Mouse (Mus musculus) 3T3-L1 (cell line): ENCODE measurements around the gene Dennd2c.
"Not testable (repeated sequence)": the region's sequence is repeated elsewhere in the genome, so short reads cannot be mapped to it uniquely, and the experiment has no call there.

Experiments
- DNase-seq: peaks from one replicate; pipeline ENCODE4 v3.0.0-alpha.2; 2015; ENCODE audit warnings: low read depth, low spot score

The Dennd2c gene

DNA sequence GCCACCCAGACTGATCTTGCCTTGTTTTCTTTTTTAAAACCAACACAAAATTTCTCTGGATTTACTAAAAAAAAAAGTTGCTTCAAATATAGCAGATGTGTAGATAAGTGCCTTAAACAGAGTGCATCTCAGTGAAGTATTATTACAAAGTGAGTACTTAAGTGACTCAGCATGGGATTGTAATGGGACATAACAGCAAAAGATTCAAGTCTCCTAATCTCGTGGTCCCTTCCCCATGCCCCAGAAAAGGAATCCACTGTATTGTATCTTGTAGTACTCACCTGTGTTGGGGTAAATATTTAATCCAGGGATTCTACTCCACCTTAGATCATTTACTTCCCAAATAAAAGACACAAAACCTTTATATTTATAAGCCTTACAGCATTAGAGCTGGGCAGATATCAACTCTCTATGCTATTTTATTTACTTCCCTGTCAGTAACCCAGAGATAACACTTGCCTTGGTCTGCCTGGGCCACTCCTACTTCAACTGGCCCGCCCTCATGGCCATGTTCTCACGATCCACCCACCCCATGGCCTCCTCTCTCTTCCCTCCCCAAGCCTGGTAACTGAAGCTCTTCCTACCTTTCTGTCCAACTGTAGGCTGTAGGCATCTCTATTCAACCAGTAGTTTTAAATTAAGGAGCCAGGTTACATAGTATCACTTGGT lies 57.0 kb downstream of the Dennd2c start:
- DNase-seq = no peak

DNA sequence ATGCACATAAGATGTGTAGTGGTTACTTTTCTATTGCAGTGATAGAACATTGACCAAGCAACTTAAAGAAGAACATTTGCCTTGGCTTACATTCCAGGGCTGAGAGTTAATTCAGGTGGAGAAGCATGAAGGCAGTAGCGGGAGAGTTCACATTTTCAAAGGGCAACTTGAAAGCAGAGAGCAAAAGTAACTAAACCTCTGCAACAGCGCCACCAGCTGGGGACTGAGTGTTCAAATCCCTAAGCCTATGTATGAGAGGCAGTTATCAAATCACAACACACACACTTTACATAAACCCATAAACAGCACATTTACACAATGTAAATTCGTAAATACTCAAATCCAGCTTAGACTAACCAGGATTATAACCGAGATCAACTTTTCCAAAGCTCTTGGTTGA lies 67.4 kb downstream of the Dennd2c start:
- peak; percentile 93 for DNase-seq

DNA sequence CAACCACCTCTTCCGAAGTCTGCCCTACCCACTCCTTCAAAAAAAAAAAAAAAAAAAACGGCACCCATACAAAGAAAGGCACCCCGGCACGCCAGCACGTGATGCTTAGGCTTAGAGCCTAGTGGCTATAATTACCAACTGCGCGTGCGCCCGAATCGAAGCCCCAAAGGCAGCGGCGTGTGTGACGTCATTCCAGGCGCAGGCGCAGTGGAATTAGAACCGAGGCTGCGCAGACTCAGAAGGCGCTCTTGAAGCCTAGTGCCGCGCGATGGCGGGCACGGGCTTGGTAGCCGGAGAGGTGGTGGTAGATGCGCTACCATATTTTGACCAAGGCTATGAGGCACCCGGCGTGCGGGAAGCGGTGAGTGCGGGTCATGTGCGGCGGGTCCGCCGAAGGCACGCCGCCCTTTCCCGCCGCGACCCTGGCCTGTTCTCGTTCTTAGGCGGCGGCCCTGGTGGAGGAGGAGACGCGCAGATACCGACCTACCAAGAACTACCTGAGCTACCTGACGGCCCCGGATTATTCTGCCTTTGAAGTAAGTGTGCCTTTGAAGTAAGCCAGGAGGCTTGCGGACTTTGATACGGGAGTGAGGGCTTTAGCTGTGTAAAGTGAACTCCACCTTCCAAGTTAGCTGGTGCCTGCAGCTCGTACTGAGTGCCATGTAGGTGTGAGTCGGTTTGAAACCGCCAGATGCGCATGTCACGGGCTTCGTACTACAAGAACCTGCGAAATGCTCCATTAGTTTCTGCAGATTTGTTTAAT lies 69.3 kb downstream of the Dennd2c start, which contains the start of gene Bcas2:
Bcas2 (plus strand) TSS at position 151 of the 763 bp plus-strand sequence.
- DNase-seq = peak; percentile 99

DNA sequence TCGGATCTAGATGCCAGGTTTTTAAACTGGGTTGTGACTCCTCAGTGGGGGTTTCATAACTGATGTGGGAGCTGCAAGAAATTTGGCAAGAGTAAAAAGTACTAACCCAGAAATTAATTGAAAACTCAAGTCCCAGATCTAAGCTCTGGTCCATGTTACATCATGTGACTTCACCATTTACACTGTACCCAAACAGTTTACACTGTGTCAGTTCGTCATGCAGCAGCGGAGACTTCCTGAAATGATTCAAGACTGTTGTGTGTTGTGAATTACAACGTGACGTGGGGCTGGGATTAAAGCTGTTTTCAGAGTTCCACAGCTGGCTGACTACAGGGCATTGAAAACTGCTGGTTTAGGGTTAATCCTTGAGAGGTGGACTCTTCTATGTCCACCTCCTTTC lies 70.2 kb downstream of the Dennd2c start:
- DNase-seq = peak; percentile 46

DNA sequence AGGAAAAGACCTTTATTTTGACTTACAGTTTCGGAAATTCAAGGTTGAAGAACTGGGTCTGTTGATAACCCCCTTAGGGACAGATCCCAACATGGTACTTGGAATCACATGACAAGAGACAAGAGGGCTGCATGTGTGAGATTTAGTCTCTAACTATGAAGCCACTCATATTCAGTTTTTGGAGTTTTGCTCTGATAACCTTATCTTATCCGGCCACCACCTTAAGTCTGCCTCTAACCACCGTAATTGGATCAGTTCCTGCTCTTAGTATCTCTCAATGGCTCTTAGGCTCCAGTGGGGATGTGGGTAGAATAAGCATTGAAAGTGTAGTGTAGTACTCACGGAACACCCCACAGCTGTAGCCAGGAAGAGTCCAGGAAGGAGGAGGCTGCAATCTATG lies 74.3 kb downstream of the Dennd2c start:
- no peak for DNase-seq

DNA sequence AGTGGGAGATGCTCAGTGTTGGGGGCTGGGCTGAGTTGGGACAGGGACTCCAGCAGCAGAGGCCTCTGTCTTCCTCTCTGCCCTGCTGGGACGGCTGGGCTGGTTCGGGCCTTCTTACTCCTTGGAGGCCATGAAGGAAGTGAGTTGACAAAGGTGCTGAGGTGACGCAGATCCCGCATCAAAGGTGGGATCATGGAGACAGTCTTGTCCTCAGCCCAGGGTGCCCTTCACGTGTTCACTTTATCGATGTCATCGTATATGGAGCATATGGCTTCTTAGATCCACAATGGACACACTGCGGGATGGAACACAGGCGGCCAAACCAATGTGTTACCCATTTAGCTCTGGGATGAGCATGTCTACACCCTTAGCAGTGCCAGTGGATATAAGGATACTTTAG lies 77.1 kb downstream of the Dennd2c start:
- DNase-seq = no peak

DNA sequence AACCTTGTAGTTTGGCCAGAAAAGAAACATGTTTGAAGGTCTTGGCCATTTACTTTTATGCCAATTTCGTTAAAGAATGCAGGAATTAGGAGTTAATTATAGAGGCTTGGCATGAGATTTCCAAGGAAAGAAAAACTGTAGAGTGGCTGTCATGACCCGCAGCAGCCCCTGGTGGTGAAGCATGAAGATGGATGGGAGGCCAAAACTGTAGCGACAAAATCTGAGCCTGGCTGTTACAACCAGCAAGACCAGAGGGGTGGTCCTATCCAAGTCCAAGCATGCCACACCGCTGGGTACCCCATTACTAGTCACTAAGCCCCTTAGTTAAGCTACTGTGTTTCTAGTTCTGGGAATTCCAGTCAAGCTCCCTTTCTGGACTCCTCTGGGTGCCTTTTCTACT lies 78.8 kb downstream of the Dennd2c start:
- DNase-seq = peak; percentile 40

DNA sequence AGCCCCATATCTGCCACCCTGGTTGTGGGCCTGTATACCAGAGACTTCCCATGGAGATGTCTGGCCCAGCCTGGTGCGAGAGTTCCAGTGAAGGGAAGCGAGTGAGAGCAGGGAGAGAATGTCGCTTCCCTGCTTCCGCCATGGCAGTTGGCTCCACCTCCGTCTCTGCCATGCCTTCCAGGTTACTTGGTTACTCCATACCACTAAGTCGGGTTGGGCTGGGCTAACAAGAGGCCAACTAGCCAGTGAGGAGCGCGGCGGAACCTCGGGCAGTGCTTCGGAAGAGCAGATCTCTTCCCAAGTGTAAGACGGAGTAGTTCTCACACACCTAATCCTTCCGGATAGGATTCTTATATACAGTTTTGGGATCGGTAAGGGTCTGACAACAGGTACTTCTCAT lies 80.4 kb downstream of the Dennd2c start:
- no peak for DNase-seq

DNA sequence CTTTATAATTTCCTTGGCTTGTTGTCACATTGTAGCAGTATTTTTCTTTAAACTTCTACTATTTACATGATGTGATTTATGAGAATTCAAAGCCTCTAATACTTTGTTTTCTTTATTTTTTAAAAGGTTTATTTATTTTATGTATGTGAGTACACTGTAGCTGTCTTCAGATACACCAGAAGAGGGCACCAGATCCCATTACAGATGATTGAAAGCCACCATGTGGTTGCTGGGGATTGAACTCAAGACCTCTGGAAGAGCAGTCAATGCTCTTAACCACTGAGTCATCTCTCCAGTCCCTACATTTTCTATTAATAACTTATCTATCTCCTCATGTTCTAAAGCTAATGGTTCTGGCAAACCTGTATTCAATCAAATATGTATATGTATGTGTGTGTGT lies 82.1 kb downstream of the Dennd2c start:
- peak; percentile 60 for DNase-seq

DNA sequence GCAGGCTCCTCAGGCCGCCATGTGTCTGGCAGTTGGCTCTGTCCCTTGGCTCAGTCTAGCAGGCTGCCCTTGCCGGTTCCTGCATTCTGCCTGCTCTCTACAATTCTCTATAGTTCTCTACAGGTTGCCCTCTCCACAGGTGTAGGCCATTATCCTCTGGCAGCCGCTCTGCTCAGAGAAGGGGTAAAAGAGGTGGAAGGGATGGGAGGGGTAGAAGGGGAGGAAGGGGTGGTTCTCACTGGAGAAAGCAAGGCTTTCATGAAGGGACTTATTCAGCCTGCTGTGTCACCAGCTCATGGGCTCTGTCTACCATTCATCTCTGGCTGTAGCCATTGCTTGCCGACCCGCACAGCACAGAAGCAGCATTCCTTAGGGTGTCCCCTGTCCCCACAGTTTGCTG lies 86.0 kb downstream of the Dennd2c start:
- no peak for DNase-seq

DNA sequence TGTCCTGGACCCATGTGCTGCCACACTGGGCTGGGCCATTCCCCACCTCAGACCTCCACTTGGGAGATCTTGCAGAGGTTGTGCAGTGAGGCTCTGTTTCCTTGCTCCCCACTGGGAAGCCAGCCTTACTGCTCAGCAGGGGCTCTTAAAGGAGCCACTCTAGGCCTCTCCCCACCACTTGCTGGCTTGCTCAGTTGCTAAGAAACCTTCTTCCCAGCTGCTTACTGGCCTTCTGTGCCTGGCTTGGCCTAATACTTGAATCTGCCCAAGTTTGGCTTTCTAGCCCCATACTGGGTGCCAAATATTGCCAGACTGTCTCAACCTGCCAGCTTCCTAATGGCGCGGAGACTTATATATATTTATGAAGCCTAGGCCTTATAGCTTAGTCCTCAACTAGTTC lies 86.5 kb downstream of the Dennd2c start:
- DNase-seq = no peak

DNA sequence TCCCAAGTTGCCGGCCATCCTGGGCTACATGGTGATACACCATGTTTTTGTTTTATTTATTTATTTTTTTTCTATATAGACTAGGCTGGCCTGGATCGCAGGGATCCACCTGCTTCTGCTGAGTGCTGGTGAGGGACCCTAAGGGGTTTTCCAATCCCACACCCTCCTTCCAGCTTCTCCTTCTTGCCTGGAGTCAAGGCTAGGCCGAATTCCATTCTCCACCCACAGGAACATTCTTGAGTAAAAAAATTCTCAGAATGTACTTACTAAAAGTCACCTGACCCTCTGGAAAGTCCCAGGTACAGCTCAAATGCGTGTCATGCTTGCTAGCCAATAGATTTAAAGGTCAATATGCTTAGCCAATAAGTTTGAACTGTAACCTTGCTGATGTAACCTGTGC lies 89.8 kb downstream of the Dennd2c start:
- peak; percentile 35 for DNase-seq

DNA sequence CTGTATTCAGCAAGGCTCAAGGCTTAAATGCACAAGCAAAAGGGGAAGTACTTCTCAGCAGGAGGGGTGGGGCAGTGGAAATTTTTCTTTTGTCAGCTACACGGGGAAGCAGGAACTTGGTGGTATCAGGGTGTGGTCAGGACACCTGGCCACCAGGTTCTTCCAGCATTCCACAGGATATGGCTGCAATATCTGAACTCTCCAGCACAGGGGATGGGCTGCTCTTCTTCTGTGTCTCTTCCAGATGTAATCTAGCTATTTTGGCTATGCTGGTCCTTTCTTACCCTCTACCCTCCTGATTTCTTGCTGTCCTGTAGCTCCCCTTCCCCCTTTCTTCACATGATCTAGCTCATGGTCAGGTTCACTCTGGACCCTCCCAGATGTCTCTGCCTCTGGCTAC lies 90.8 kb downstream of the Dennd2c start:
- no peak for DNase-seq

DNA sequence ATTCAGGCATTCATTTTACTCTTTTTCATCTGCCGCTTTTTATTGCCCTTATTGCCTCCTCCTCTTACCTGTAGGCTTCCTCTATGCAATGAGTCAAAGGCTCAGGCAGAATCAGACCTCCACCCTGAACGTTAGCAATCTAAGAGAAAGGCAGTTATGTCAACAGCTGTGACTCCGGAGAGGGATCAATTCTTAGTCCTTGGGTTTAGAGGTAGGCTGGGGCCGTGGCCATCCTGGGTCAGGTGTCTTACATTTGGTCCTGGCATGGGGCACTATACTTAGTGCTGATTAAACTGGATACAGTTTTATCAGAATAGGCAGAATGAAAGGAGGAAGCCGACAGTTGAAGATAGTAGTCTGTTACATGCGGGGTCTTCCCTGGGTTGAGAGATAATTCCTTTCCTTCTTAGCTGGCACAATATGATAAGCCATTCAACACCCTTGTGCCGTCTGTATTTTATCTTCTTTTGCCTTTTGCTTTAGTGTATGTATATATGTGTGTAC lies 94.0 kb downstream of the Dennd2c start:
- DNase-seq = no peak

DNA sequence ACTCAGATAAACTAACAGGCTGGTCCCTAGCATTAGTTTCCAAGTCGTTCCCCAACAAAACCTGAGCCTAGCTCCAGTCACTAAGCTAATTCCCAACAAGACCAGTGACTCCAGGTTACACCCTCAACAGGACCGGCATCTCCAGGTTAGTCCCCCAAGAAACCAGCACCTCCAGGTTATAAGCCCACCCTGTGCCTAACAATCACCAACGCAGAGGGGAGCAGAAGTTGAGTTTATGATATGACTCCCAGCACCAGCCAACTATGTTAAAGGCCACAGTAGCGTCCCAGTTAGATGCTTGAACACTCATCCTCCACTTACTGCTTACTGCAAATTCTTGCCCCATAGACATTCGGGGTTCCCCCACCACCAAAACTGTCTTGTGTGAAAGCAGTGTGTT lies 97.0 kb downstream of the Dennd2c start:
- DNase-seq = no peak

DNA sequence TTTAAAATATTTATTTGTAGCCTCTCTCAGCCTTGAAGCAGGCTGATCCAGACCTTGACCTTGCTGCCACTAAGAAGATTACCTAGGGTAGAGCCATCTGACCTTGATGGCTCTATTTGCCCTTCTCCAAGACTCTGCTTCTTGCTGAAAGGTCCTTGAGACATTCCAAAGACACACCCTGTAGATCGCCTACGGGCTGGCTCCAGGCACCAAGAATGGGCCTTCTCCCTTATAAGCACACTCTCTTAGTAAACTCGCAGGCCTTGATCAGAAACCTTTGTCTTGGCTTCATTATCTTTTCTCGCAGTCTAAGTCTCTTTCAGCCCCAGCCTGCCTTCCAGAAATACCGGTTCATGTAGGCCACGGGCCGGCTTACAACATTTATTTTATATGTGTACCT lies 98.7 kb downstream of the Dennd2c start:
- DNase-seq = not testable (repeated sequence)

DNA sequence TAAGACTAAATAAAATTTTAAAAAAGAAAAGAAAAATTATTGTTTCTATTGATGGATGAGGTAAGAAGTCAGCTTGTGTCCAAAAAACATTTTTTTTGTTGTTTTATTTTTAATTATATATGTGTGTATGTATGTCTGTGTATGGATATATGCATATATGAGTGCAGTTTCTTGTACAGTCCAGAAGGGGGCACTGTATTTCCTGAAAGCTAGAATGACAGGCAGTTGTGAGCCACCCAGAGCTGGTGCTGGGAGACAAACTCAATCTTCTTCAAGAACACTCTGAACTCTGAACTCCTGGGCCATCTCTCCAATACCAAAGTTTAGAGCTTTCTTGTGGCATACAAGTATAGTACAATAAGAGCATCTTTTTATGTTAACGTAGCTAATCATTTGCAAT lies 101.2 kb downstream of the Dennd2c start:
- no peak for DNase-seq

DNA sequence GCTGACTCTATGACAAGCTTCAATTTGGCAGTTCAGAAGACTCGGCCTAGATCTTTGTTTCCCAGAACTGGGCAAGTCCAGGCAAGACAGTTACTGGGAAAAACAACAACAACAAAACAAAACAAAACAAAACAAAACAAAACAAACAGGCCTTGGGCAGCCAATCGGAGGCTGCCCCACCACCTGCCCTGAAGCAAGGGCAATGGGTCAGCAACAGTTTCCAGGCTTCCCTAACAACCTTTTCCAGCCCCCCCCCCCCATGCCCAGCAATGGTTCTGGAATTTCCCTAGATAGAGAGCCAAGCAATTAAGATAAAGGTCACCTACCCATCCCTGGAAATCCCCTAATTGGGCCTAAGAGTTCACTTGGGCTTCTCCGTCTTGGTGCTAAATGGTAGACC lies 102.0 kb downstream of the Dennd2c start:
- DNase-seq = no peak

DNA sequence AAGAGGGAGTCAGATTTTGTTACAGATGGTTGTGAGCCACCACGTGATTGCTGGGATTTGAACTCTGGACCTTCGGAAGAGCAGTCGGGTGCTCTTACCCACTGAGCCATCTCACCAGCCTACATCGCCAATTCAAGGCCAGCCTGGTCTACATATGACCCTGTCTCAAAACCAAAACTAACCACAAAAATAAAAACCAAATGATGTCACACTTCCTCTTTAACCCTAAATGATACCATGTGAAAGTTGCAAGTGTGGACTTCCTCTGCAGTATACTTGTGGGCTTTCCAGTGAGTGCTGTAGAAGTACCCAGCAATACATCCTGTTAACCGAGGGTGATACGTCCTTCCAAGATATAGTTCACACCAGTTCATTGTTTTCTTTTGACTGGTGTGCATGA lies 104.0 kb downstream of the Dennd2c start:
- DNase-seq = no peak

DNA sequence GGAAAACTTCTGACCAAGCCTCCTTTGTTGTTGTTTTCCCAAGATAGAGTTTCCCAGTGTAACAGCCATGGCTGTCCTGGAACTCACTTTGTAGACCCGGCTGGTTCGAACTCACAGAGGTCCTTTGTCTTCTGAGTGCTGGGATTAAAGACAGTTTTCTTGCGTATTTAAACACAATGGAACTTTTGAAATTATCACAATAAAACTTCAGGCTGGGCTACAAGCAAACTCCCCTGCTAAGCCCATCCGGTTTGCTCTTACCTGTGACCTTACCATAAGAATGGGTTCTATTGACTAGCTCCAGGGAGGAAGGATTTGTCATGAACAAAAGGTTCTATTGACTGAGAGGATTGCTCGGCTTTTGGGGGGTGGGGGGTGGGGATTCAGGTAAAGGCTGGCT lies 105.3 kb downstream of the Dennd2c start:
- no peak for DNase-seq

DNA sequence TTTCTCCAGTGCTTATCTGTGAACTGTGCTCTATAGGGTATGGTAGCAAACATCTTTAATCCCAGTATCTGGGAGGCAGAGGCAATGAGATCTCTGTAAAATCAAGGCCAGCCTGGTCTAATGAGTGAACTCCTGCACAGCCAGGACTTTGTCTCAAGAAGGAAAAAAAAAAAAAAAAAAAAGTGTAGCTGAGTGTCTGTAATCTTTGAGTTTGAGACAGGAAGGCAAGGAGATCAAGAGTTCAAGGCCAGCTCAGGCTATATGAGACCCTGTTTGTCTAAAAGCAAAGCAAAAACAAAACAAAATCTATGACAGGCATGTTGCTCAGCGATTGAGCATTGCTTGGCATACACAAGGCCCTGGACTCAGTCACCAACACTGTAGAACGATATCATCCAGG lies 105.8 kb downstream of the Dennd2c start:
- DNase-seq = no peak

DNA sequence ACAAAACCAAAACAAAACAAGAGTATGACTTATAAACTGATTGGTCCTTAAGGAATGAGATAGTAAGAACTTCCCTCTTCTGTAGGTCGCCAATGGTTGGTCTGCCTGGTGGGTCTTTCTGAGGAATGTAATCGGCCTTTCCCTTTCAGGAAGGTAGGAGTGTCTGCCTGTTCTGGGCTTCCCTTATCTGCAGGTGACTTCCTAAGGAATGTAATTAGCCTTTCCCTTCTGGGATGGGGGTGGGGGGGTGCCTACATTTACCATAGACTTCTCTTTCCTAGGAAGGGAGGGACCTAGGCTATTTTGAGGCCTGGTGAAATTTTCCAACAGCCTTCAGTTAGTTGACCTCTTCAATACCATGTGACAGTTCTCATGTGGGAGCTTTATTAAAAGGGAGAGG lies 108.7 kb downstream of the Dennd2c start:
- DNase-seq = no peak

DNA sequence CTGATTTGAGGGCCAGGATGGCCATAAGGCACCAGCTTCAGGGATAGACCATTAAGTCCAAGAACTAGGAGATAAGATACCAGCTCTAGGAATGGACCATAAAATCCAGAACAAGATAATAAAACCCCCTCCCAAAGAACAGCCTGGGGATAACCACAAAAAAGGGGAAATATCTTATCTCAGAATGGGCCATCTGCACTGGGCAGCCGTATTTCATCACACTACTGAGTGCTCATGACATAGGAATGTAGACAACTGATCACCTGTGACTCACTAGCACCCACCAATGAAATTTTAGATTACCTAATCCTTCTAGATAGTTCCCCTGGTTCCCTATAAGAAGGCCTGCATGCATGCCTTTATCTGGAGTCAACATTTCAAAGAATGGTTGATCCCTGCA lies 109.7 kb downstream of the Dennd2c start:
- DNase-seq = peak; percentile 71
